Mouse (Mus musculus): ENCODE data around the gene Gm9945. TPM values are rescaled to one million over a fixed set of nuclear protein-coding genes. Genes with fewer than 3 reads are reported as not detected.

Gene Gm9945
- polyA plus RNA-seq, 1 experiment from 2014 or later: not detected

- ATAC-seq: peak; percentile 66
- H3K27ac ChIP-seq (ENCODE audit: low read length): no peak overlapping the region
- 11% methylated on average over 27 of the region's 27 CpGs for WGBS
- H3K4me3 ChIP-seq (ENCODE audit: low read length): peak overlapping the region; percentile 29
- H3K27me3 ChIP-seq (replicated peaks; ENCODE audit: control insufficient read depth, insufficient read depth, low read length): peaks cover 5% of the 10 kb centered on the region; the same call in 1 of the 2 replicates
- H3K9ac ChIP-seq (ENCODE audit: low read depth, low read length): no peak overlapping the region
- peak overlapping the region; percentile 52 for H3K4me2 ChIP-seq (ENCODE audit: low read depth, low read length)
- no peaks in the 10 kb centered on the region for H3K9me3 ChIP-seq (ENCODE audit: control insufficient read depth, low read length)
- H3K36me3 ChIP-seq (ENCODE audit: control insufficient read depth, insufficient read depth, low read length): no peaks in the 10 kb centered on the region
- 0 out of 2 replicates have a peak, but pooled peaks cover 2% of the 10 kb centered on the region for H3K4me1 ChIP-seq (ENCODE audit: control insufficient read depth, insufficient read depth, low read length)
Observed at GRCm38 (mm10) chr11:53486822-53487594, 7.0 kb downstream of the Gm9945 start.

GRCm38 (mm10) chr11:53489007-53489406, 9.0 kb downstream of the Gm9945 start:
- 96% methylated on average over 5 of the region's 5 CpGs for WGBS
- Histone ChIP-seq H3K9ac (ENCODE audit: low read depth, low read length) (no peak overlapping the region), H3K9me3 (ENCODE audit: control insufficient read depth, low read length) (no peaks in the 10 kb centered on the region), H3K4me1 (ENCODE audit: control insufficient read depth, insufficient read depth, low read length) (0 out of 2 replicates have a peak, but pooled peaks cover 2% of the 10 kb centered on the region), H3K36me3 (ENCODE audit: control insufficient read depth, insufficient read depth, low read length) (no peaks in the 10 kb centered on the region), H3K4me3 (ENCODE audit: low read length) (no peak overlapping the region), H3K4me2 (ENCODE audit: low read depth, low read length) (no peak overlapping the region), H3K27me3 (replicated peaks; ENCODE audit: control insufficient read depth, insufficient read depth, low read length) (peaks cover 5% of the 10 kb centered on the region; the same call in 1 of the 2 replicates), H3K27ac (ENCODE audit: low read length) (no peak overlapping the region)
- no peak for ATAC-seq

- no peak overlapping the region for H3K27ac ChIP-seq (ENCODE audit: low read length)
- H3K4me3 ChIP-seq (ENCODE audit: low read length): no peak overlapping the region
- H3K9ac ChIP-seq (ENCODE audit: low read depth, low read length): no peak overlapping the region
- H3K4me2 ChIP-seq (ENCODE audit: low read depth, low read length): no peak overlapping the region
- ATAC-seq: no peak
- 78% methylated on average over 9 of the region's 9 CpGs for WGBS
- peaks cover 5% of the 10 kb centered on the region; the same call in 1 of the 2 replicates for H3K27me3 ChIP-seq (replicated peaks; ENCODE audit: control insufficient read depth, insufficient read depth, low read length)
- no peaks in the 10 kb centered on the region for H3K9me3 ChIP-seq (ENCODE audit: control insufficient read depth, low read length)
- 0 out of 2 replicates have a peak, but pooled peaks cover 2% of the 10 kb centered on the region for H3K4me1 ChIP-seq (ENCODE audit: control insufficient read depth, insufficient read depth, low read length)
- H3K36me3 ChIP-seq (ENCODE audit: control insufficient read depth, insufficient read depth, low read length): no peaks in the 10 kb centered on the region
Observed at GRCm38 (mm10) chr11:53489421-53489820, 9.5 kb downstream of the Gm9945 start.

GRCm38 (mm10) chr11:53491954-53492401, 12.0 kb downstream of the Gm9945 start:
- no peaks in the 10 kb centered on the region for H3K36me3 ChIP-seq (ENCODE audit: control insufficient read depth, insufficient read depth, low read length)
- ATAC-seq: peak; percentile 57
- no peak overlapping the region for H3K27ac ChIP-seq (ENCODE audit: low read length)
- H3K9ac ChIP-seq (ENCODE audit: low read depth, low read length): no peak overlapping the region
- no peak overlapping the region for H3K4me2 ChIP-seq (ENCODE audit: low read depth, low read length)
- no peaks in the 10 kb centered on the region; the same call in 1 of the 2 replicates for H3K27me3 ChIP-seq (replicated peaks; ENCODE audit: control insufficient read depth, insufficient read depth, low read length)
- no peak overlapping the region for H3K4me3 ChIP-seq (ENCODE audit: low read length)
- whole genome bisulfite sequencing: 34% methylated on average over 8 of the region's 8 CpGs
- H3K4me1 ChIP-seq (ENCODE audit: control insufficient read depth, insufficient read depth, low read length): 0 out of 2 replicates have a peak, but pooled peaks cover 2% of the 10 kb centered on the region
- H3K9me3 ChIP-seq (ENCODE audit: control insufficient read depth, low read length): no peaks in the 10 kb centered on the region

- ATAC-seq: no peak
- H3K4me1 ChIP-seq (ENCODE audit: control insufficient read depth, insufficient read depth, low read length): no peaks in the 10 kb centered on the region
- WGBS: 30% methylated on average over 3 of the region's 3 CpGs
- H3K36me3 ChIP-seq (ENCODE audit: control insufficient read depth, insufficient read depth, low read length): no peaks in the 10 kb centered on the region
- H3K27ac ChIP-seq (ENCODE audit: low read length): no peak overlapping the region
- no peaks in the 10 kb centered on the region for H3K9me3 ChIP-seq (ENCODE audit: control insufficient read depth, low read length)
- no peak overlapping the region for H3K4me3 ChIP-seq (ENCODE audit: low read length)
- H3K9ac ChIP-seq (ENCODE audit: low read depth, low read length): no peak overlapping the region
- no peaks in the 10 kb centered on the region for H3K27me3 ChIP-seq (replicated peaks; ENCODE audit: control insufficient read depth, insufficient read depth, low read length)
- no peak overlapping the region for H3K4me2 ChIP-seq (ENCODE audit: low read depth, low read length)
Observed at GRCm38 (mm10) chr11:53493243-53493955, 13.4 kb downstream of the Gm9945 start.

GRCm38 (mm10) chr11:53495417-53495816, 15.5 kb downstream of the Gm9945 start:
- Histone ChIP-seq H3K36me3 (ENCODE audit: control insufficient read depth, insufficient read depth, low read length) (no peaks in the 10 kb centered on the region), H3K4me2 (ENCODE audit: low read depth, low read length) (no peak overlapping the region), H3K4me3 (ENCODE audit: low read length) (no peak overlapping the region), H3K9me3 (ENCODE audit: control insufficient read depth, low read length) (no peaks in the 10 kb centered on the region), H3K27ac (ENCODE audit: low read length) (no peak overlapping the region), H3K4me1 (ENCODE audit: control insufficient read depth, insufficient read depth, low read length) (peaks cover 2% of the 10 kb centered on the region; the same call in 1 of the 2 replicates), H3K9ac (ENCODE audit: low read depth, low read length) (no peak overlapping the region), H3K27me3 (replicated peaks; ENCODE audit: control insufficient read depth, insufficient read depth, low read length) (no peaks in the 10 kb centered on the region)
- ATAC-seq: no peak
- 53% methylated on average over 6 of the region's 6 CpGs for WGBS

GRCm38 (mm10) chr11:53496946-53497345, 17.0 kb downstream of the Gm9945 start:
- peaks cover 5% of the 10 kb centered on the region; the same call in 1 of the 2 replicates for H3K4me1 ChIP-seq (ENCODE audit: control insufficient read depth, insufficient read depth, low read length)
- no peak for ATAC-seq
- 75% methylated on average over 6 of the region's 6 CpGs for WGBS

GRCm38 (mm10) chr11:53500569-53500968, 20.6 kb downstream of the Gm9945 start:
- 10% methylated on average over 11 of the region's 11 CpGs for WGBS
- no peaks in the 10 kb centered on the region for H3K36me3 ChIP-seq (ENCODE audit: control insufficient read depth, insufficient read depth, low read length)
- ATAC-seq: peak; percentile 53; the same call in 1 of the 2 replicates
- no peak overlapping the region for H3K4me2 ChIP-seq (ENCODE audit: low read depth, low read length)
- peaks cover 5% of the 10 kb centered on the region; the same call in 1 of the 2 replicates for H3K4me1 ChIP-seq (ENCODE audit: control insufficient read depth, insufficient read depth, low read length)
- H3K9me3 ChIP-seq (ENCODE audit: control insufficient read depth, low read length): no peaks in the 10 kb centered on the region
- no peak overlapping the region for H3K27ac ChIP-seq (ENCODE audit: low read length)
- no peak overlapping the region for H3K9ac ChIP-seq (ENCODE audit: low read depth, low read length)
- H3K27me3 ChIP-seq (replicated peaks; ENCODE audit: control insufficient read depth, insufficient read depth, low read length): no peaks in the 10 kb centered on the region
- no peak overlapping the region for H3K4me3 ChIP-seq (ENCODE audit: low read length)

More at GRCm38 (mm10) chr11:53496946-53497345, 17.0 kb downstream of the Gm9945 start:
- Histone ChIP-seq H3K27ac (ENCODE audit: low read length) (no peak overlapping the region), H3K9ac (ENCODE audit: low read depth, low read length) (no peak overlapping the region), H3K9me3 (ENCODE audit: control insufficient read depth, low read length) (no peaks in the 10 kb centered on the region), H3K4me2 (ENCODE audit: low read depth, low read length) (no peak overlapping the region), H3K36me3 (ENCODE audit: control insufficient read depth, insufficient read depth, low read length) (no peaks in the 10 kb centered on the region), H3K4me3 (ENCODE audit: low read length) (no peak overlapping the region), H3K27me3 (replicated peaks; ENCODE audit: control insufficient read depth, insufficient read depth, low read length) (no peaks in the 10 kb centered on the region)

GRCm38 (mm10) chr11:53502039-53502765, 22.2 kb downstream of the Gm9945 start:
- Histone ChIP-seq H3K9ac (ENCODE audit: low read depth, low read length) (no peak overlapping the region), H3K4me2 (ENCODE audit: low read depth, low read length) (no peak overlapping the region), H3K4me3 (ENCODE audit: low read length) (no peak overlapping the region), H3K27ac (ENCODE audit: low read length) (no peak overlapping the region), H3K27me3 (replicated peaks; ENCODE audit: control insufficient read depth, insufficient read depth, low read length) (no peaks in the 10 kb centered on the region), H3K9me3 (ENCODE audit: control insufficient read depth, low read length) (no peaks in the 10 kb centered on the region), H3K36me3 (ENCODE audit: control insufficient read depth, insufficient read depth, low read length) (no peaks in the 10 kb centered on the region), H3K4me1 (ENCODE audit: control insufficient read depth, insufficient read depth, low read length) (peaks cover 5% of the 10 kb centered on the region; the same call in 1 of the 2 replicates)
- WGBS: 79% methylated on average over 8 of the region's 8 CpGs
- ATAC-seq: no peak

Measured in intestine, embryonic 16.5 days (tissue).